Mouse (Mus musculus) common myeloid progenitor, adult 5-6 weeks (primary cell): ENCODE measurements around the gene Lyrm1. TPM values are rescaled to one million over a fixed set of nuclear protein-coding genes. Genes with fewer than 3 reads are reported as not detected.

Experiments
- ATAC-seq: replicated peaks from 2 replicates; pipeline ENCODE4 v1.8.0; 2016; ENCODE audit warnings: low read depth, mild to moderate bottlenecking, moderate TSS enrichment, inconsistent platforms; ENCODE audit not compliant: poor library complexity, severe bottlenecking
- total RNA-seq: library from RNA; stranded (forward); fragments of 200-1000, 187-1606 nt; gene quantifications from 2 replicates; pipeline ENCODE4 v1.2.3, GENCODE M21; 2017

The Lyrm1 gene
- total RNA-seq, 1 experiment from 2014 or later = 2.6 TPM

GRCm38 (mm10) chr7:119960006-119960405 lies 64.3 kb downstream of the Lyrm1 start:
- no peak for ATAC-seq

DNA sequence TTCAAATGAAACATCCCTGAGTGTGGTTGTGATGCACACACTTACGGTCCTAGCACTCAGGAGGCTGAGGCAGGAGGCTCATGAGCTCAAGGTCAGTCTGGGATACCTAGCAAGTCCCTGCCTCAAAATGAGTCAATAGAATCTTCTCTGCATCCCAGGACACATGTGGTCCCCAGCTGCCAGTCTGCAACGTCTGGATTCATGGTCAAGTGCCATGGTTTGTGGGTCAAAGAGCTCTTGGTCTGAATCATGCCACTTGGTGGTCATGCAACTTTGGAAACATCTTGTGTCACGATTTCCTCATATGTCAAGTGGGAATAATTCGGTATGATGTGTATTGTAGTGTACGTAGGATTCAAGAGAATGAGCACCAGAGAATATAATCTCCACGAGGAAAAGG lies 64.9 kb downstream of the Lyrm1 start:
- no peak for ATAC-seq

DNA sequence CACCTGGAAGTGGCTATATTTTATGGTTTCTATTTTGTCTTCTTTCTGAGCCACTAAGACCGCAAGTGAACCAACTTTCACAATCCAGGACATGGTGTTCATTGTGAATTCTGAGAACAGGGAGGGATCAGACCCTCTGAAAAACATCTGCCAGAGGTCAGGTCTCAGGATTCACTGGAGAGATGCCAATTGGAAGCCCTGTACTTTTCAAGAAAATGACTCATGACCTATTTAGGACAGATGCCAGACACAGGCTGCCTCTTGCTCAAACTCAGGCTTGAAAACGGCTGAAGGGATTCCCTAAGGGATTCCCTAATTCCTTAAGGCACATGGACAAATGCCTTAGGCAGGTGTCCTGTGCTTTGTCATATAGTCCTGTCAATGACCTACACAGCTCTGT lies 65.4 kb downstream of the Lyrm1 start:
- no peak for ATAC-seq

DNA sequence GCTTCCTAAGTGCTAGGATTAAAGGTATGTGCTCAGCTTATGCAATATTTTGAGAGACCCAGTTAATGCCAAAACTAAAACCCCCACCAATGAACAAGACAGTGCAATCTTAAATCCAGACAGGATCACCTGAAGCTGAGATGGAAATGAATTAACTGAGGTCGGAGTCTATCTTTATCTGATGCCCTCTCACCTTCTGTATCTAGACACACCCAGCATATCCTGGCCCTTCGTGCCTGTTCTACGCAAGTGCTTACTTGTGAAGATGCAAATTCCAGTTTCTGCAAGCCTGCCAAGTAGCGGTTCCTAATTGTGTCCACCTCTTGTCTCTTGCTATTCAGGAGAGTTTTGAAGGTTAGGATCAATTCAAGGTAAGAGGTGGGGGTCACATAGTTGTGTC lies 69.5 kb downstream of the Lyrm1 start:
- no peak for ATAC-seq

GRCm38 (mm10) chr7:119965651-119966395 lies 70.2 kb downstream of the Lyrm1 start:
- no peak for ATAC-seq

DNA sequence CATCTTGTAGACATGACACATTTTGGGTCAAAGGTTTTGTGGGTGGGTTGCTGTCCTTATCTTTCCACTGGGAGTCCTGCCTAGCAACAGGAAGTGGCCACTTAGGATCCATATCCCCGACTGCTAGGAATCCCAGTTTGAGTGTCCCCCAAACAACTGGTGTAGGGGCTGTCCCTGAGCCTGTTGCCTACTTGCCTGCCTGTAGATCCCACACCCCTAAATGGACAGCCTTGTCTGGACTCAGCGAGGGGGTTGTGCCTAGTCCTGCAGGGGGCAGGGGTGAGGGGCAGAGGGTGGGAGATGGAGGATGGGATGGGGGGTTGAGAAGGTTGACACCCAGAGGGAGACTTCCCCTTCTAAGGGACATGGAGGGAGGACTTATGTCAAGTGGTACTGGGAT lies 73.7 kb downstream of the Lyrm1 start:
- no peak for ATAC-seq

DNA sequence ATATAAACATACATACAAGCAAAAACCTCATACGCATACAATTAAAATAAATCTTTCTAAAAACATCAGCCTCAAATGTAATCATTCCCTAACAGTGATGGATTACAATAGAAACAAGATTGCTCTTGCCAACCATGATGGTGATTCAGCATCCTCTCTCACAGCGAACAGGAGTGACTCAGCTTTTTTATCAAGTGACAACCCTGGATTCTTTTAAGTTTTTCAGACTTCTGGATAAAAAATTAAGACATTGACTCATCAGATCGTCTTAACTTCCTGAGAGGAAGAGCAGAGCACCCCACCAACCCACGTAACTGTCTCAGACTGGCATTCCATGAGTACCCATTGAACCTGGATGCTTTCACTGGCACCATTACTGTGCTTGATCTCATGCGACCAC lies 78.6 kb downstream of the Lyrm1 start:
- no peak for ATAC-seq

- ATAC-seq = no peak
Observed at GRCm38 (mm10) chr7:119976256-119976655, 80.6 kb downstream of the Lyrm1 start.

DNA sequence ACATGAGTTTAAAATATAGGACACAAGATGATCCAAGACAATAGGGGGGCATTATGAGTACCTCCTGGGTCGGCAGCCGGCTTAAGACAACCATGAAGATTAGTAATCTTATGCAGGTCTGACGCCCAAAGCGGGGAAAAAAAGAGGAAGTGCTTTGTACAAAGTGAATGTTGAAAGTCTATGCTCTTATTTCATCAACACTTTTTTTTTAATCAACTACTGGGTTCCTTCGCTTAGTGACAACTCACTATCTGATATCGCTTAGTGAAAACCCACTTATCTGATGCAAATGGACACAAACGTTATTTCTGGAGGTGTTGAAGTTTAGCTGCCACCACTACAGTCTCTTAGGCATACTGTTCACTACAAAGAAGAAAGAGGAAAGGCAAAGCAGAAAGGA lies 81.9 kb downstream of the Lyrm1 start:
- ATAC-seq = no peak

GRCm38 (mm10) chr7:119978576-119978975 lies 82.9 kb downstream of the Lyrm1 start:
- ATAC-seq = no peak

DNA sequence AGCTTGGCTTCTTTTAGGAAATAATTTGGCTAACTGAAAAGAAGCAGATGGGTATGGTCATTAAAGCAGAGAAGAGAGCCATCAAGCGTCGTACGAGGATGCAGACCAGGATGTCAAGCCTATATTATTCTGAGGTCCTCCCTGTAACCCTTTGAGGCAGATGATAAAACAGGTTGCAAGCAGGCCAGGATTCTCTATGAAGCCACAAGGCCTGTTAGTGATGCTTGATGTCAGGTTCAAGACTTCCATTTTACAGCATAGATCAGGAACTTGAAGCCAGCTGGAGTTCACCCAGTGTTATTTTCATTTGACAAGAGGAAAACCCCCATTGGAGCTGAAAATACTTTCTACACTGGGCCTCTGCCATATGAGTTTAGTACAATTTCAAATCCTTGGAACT lies 84.5 kb downstream of the Lyrm1 start:
- ATAC-seq = no peak

DNA sequence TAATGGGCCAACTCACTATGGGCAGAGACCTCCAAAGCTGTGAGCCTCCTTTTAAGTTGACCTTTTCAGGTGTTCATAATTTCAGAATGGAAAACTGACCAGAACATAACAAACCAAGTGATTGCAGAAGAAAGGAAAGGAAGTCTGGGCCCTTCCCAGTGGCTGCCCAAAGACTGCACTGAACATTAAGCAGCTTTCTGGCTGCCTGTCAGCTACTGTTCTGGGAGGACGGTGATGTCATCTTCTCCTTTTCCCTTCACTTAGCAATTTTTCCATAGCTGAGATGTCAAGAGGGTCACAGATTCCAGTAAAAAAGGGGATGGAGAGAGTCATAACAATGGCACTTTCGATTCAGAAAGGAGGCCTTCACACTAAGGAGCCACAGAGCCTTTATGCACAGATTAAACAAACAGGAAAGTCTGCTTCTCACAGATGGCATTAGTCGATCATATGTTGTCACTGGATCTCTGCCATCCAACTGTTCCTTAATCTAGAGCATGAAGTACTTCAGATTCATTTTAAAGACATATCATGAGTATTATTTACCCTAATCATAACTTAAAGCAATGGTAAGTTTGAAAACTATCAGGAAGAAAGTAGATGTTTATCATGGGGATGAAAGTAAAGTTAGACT lies 89.7 kb downstream of the Lyrm1 start:
- ATAC-seq = no peak

- no peak for ATAC-seq
Observed at GRCm38 (mm10) chr7:119997066-119997465, 101.4 kb downstream of the Lyrm1 start.

Other genes starting within 250 kb of the Lyrm1 start
- gene Acsm4, start 205.8 kb upstream of the Lyrm1 start, total RNA-seq = not detected in 2 replicates
- gene Thumpd1, start 175.1 kb upstream of the Lyrm1 start, total RNA-seq = 124 and 137 TPM in 2 replicates
- 0.05 and 0.10 TPM in 2 replicates for gene Acsm3, start 134.9 kb upstream of the Lyrm1 start, total RNA-seq
- 24.9 and 62.3 TPM in 2 replicates for gene Rexo5, start 101.9 kb upstream of the Lyrm1 start, total RNA-seq
- gene Eri2, start 101.8 kb upstream of the Lyrm1 start, total RNA-seq = 16.2 and 18.6 TPM in 2 replicates
- 3.0 and 4.0 TPM in 2 replicates for gene Dcun1d3, start 437 bp downstream of the Lyrm1 start, total RNA-seq
- not detected in 2 replicates for gene Dnah3, start 199.4 kb downstream of the Lyrm1 start, total RNA-seq
- gene Tmem159, start 206.5 kb downstream of the Lyrm1 start, total RNA-seq = 3.6 and 5.9 TPM in 2 replicates
- gene Zp2, start 249.4 kb downstream of the Lyrm1 start, total RNA-seq = not detected in 2 replicates